Mouse (Mus musculus) limb, embryonic 15.5 days (tissue): ENCODE data around the gene Anapc4. TPM values are rescaled to one million over a fixed set of nuclear protein-coding genes. Genes with fewer than 3 reads are reported as not detected.

Source experiments
- ATAC-seq: fragments of 200-750 bp; cut with Nextera tagmentation; 2 replicates; pipeline ENCODE4 v1.8.0; 2017; ENCODE audit warnings: low read depth, moderate TSS enrichment; ENCODE audit not compliant: insufficient number of reproducible peaks, low FRiP score, low TSS enrichment
- H3K27ac ChIP-seq: fragments of 300-500 bp; sonication (generic); 2 replicates; pipeline ENCODE4 v1.5.1; 2015; ENCODE audit warnings: moderate library complexity, mild to moderate bottlenecking, inconsistent platforms
- H3K27me3 ChIP-seq: fragments of 300-500 bp; sonication (generic); 2 replicates; pipeline ENCODE4 v1.6.1; 2015; ENCODE audit warnings: inconsistent platforms
- H3K36me3 ChIP-seq: fragments of 300-500 bp; sonication (generic); 2 replicates; pipeline ENCODE4 v1.6.1; 2015; ENCODE audit warnings: inconsistent platforms
- H3K4me1 ChIP-seq: fragments of 300-500 bp; sonication (generic); 2 replicates; pipeline ENCODE4 v1.6.1; 2015; ENCODE audit warnings: inconsistent platforms
- H3K4me2 ChIP-seq: fragments of 300-500 bp; sonication (generic); 2 replicates; pipeline ENCODE4 v1.6.1; 2015; ENCODE audit warnings: mild to moderate bottlenecking, inconsistent platforms
- H3K4me3 ChIP-seq: fragments of 300-500 bp; sonication (generic); 2 replicates; pipeline ENCODE4 v1.5.1; 2015; ENCODE audit warnings: mild to moderate bottlenecking, inconsistent platforms
- H3K9ac ChIP-seq: fragments of 300-500 bp; sonication (generic); 2 replicates; pipeline ENCODE4 v1.6.1; 2015; ENCODE audit warnings: inconsistent platforms
- H3K9me3 ChIP-seq: fragments of 300-500 bp; sonication (generic); 2 replicates; pipeline ENCODE4 v1.6.1; 2016; ENCODE audit warnings: inconsistent platforms
- WGBS: fragments of 180-500 bp; shearing (Covaris S2); methylation state at CpG from one replicate; pipeline ENCODE4 v1.1.7; 2015; 5-methylcytosine and 5-hydroxymethylcytosine counted together
- polyA plus RNA-seq: library from polyadenylated mRNA; unstranded; fragments of >200 nt; fragmentation: Nextera tagmentation; extraction: Ambion mirVana; gene quantifications from 2 replicates; pipeline ENCODE4 v1.2.1, GENCODE M21; 2015

Gene Anapc4
- polyA plus RNA-seq, result 106 TPM in 2 replicates

- Histone ChIP-seq H3K4me1 (peaks cover 24% of the 10 kb centered on the region), H3K27ac (peak within 1 kb of the TSS; percentile 96), H3K4me3 (peak within 1 kb of the TSS; percentile 81), H3K9me3 (no peaks in the 10 kb centered on the region), H3K9ac (peak within 1 kb of the TSS; percentile 86), H3K4me2 (peak within 1 kb of the TSS; percentile 66), H3K27me3 (no peaks in the 10 kb centered on the region), H3K36me3 (peaks cover 24% of the 10 kb centered on the region)
- under 1% methylated on average over 50 of the region's 50 CpGs for WGBS
- peak; percentile 98 for ATAC-seq
Measured at GRCm38 (mm10) chr5:52833761-52834274, at the start of gene Anapc4. TSS of gene Anapc4 (plus strand) at chr5:52834012.

- Histone ChIP-seq H3K4me1 (no peaks in the 10 kb centered on the region), H3K9me3 (no peaks in the 10 kb centered on the region), H3K36me3 (peaks cover 41% of the 10 kb centered on the region), H3K4me2 (no peak overlapping the region), H3K27me3 (no peaks in the 10 kb centered on the region), H3K9ac (no peak overlapping the region), H3K4me3 (no peak overlapping the region), H3K27ac (no peak overlapping the region)
- ATAC-seq, result no peak
- WGBS, result 83% methylated on average over 7 of the region's 7 CpGs
Measured at GRCm38 (mm10) chr5:52786556-52787322, 47.1 kb upstream of the Anapc4 start.

GRCm38 (mm10) chr5:52793230-52793629, 40.6 kb upstream of the Anapc4 start:
- no peak for ATAC-seq
- Histone ChIP-seq H3K4me3 (no peak overlapping the region), H3K27me3 (no peaks in the 10 kb centered on the region), H3K9ac (no peak overlapping the region), H3K36me3 (peaks cover 43% of the 10 kb centered on the region), H3K9me3 (no peaks in the 10 kb centered on the region), H3K4me1 (no peaks in the 10 kb centered on the region), H3K4me2 (no peak overlapping the region), H3K27ac (no peak overlapping the region)
- 93% methylated on average over 9 of the region's 9 CpGs for WGBS

- no peak for ATAC-seq
- Histone ChIP-seq H3K27ac (no peak overlapping the region), H3K9ac (no peak overlapping the region), H3K36me3 (peaks cover 41% of the 10 kb centered on the region), H3K4me2 (no peak overlapping the region), H3K9me3 (no peaks in the 10 kb centered on the region), H3K4me1 (no peaks in the 10 kb centered on the region), H3K27me3 (no peaks in the 10 kb centered on the region), H3K4me3 (no peak overlapping the region)
- 89% methylated on average over 9 of the region's 9 CpGs for WGBS
Measured at GRCm38 (mm10) chr5:52794109-52794508, 39.7 kb upstream of the Anapc4 start.

- 89% methylated on average over 12 of the region's 12 CpGs for WGBS
Measured at GRCm38 (mm10) chr5:52799274-52799985, 34.4 kb upstream of the Anapc4 start.

GRCm38 (mm10) chr5:52805801-52806200, 28.0 kb upstream of the Anapc4 start:
- no peak overlapping the region for H3K9ac ChIP-seq
- H3K36me3 ChIP-seq, result peaks cover 25% of the 10 kb centered on the region
- no peak for ATAC-seq
- WGBS, result 61% methylated on average over 4 of the region's 4 CpGs
- no peak overlapping the region for H3K4me3 ChIP-seq
- no peak overlapping the region for H3K27ac ChIP-seq
- no peak overlapping the region for H3K4me2 ChIP-seq
- H3K4me1 ChIP-seq, result 0 out of 2 replicates have a peak, but pooled peaks cover 3% of the 10 kb centered on the region
- no peaks in the 10 kb centered on the region for H3K9me3 ChIP-seq
- H3K27me3 ChIP-seq, result no peaks in the 10 kb centered on the region

More at GRCm38 (mm10) chr5:52799274-52799985, 34.4 kb upstream of the Anapc4 start:
- Histone ChIP-seq H3K27me3 (no peaks in the 10 kb centered on the region), H3K4me1 (no peaks in the 10 kb centered on the region), H3K4me3 (no peak overlapping the region), H3K9me3 (no peaks in the 10 kb centered on the region), H3K27ac (no peak overlapping the region), H3K4me2 (no peak overlapping the region), H3K9ac (no peak overlapping the region), H3K36me3 (peaks cover 46% of the 10 kb centered on the region)
- ATAC-seq, result no peak

GRCm38 (mm10) chr5:52806349-52806748, 27.5 kb upstream of the Anapc4 start:
- no peaks in the 10 kb centered on the region for H3K27me3 ChIP-seq
- no peak for ATAC-seq
- H3K9ac ChIP-seq, result no peak overlapping the region
- H3K4me2 ChIP-seq, result no peak overlapping the region
- 41% methylated on average over 8 of the region's 8 CpGs for WGBS
- 0 out of 2 replicates have a peak, but pooled peaks cover 3% of the 10 kb centered on the region for H3K4me1 ChIP-seq
- peaks cover 25% of the 10 kb centered on the region for H3K36me3 ChIP-seq
- no peaks in the 10 kb centered on the region for H3K9me3 ChIP-seq
- H3K4me3 ChIP-seq, result no peak overlapping the region
- H3K27ac ChIP-seq, result no peak overlapping the region

- no peak overlapping the region for H3K4me3 ChIP-seq
- no peak for ATAC-seq
- WGBS, result 55% methylated on average over 7 of the region's 7 CpGs
- no peak overlapping the region for H3K27ac ChIP-seq
- H3K4me1 ChIP-seq, result 0 out of 2 replicates have a peak, but pooled peaks cover 3% of the 10 kb centered on the region
- H3K9ac ChIP-seq, result no peak overlapping the region
- no peaks in the 10 kb centered on the region for H3K27me3 ChIP-seq
- H3K36me3 ChIP-seq, result peaks cover 22% of the 10 kb centered on the region
- no peaks in the 10 kb centered on the region for H3K9me3 ChIP-seq
- no peak overlapping the region for H3K4me2 ChIP-seq
Measured at GRCm38 (mm10) chr5:52807030-52807429, 26.8 kb upstream of the Anapc4 start.

- Histone ChIP-seq H3K4me3 (no peak overlapping the region), H3K36me3 (peaks cover 34% of the 10 kb centered on the region), H3K27me3 (no peaks in the 10 kb centered on the region), H3K4me1 (0 out of 2 replicates have a peak, but pooled peaks cover 3% of the 10 kb centered on the region), H3K4me2 (no peak overlapping the region), H3K27ac (no peak overlapping the region), H3K9me3 (no peaks in the 10 kb centered on the region), H3K9ac (no peak overlapping the region)
- ATAC-seq, result no peak
- 92% methylated on average over 6 of the region's 6 CpGs for WGBS
Measured at GRCm38 (mm10) chr5:52810446-52810845, 23.4 kb upstream of the Anapc4 start.

- Histone ChIP-seq H3K4me1 (0 out of 2 replicates have a peak, but pooled peaks cover 3% of the 10 kb centered on the region), H3K4me2 (no peak overlapping the region), H3K27ac (no peak overlapping the region), H3K36me3 (peaks cover 40% of the 10 kb centered on the region), H3K27me3 (no peaks in the 10 kb centered on the region), H3K4me3 (no peak overlapping the region), H3K9ac (no peak overlapping the region), H3K9me3 (no peaks in the 10 kb centered on the region)
- WGBS, result 85% methylated on average over 14 of the region's 14 CpGs
- no peak for ATAC-seq
Measured at GRCm38 (mm10) chr5:52811056-52811455, 22.8 kb upstream of the Anapc4 start.

GRCm38 (mm10) chr5:52812456-52812855, 21.4 kb upstream of the Anapc4 start:
- H3K27me3 ChIP-seq, result no peaks in the 10 kb centered on the region
- no peaks in the 10 kb centered on the region for H3K9me3 ChIP-seq
- H3K4me2 ChIP-seq, result no peak overlapping the region
- ATAC-seq, result no peak
- H3K9ac ChIP-seq, result no peak overlapping the region
- no peaks in the 10 kb centered on the region for H3K4me1 ChIP-seq
- H3K27ac ChIP-seq, result no peak overlapping the region
- H3K36me3 ChIP-seq, result peaks cover 45% of the 10 kb centered on the region
- WGBS, result 82% methylated on average over 10 of the region's 10 CpGs
- no peak overlapping the region for H3K4me3 ChIP-seq

- Histone ChIP-seq H3K4me1 (no peaks in the 10 kb centered on the region), H3K27me3 (no peaks in the 10 kb centered on the region), H3K27ac (no peak overlapping the region), H3K4me3 (no peak overlapping the region), H3K4me2 (no peak overlapping the region), H3K9me3 (no peaks in the 10 kb centered on the region), H3K9ac (no peak overlapping the region), H3K36me3 (peaks cover 42% of the 10 kb centered on the region)
- no peak for ATAC-seq
- 83% methylated on average over 7 of the region's 7 CpGs for WGBS
Measured at GRCm38 (mm10) chr5:52813312-52813711, 20.5 kb upstream of the Anapc4 start.
